Comparison of ENCODE assay signal across 10 mouse cellular contexts in the genomic region with DNA sequence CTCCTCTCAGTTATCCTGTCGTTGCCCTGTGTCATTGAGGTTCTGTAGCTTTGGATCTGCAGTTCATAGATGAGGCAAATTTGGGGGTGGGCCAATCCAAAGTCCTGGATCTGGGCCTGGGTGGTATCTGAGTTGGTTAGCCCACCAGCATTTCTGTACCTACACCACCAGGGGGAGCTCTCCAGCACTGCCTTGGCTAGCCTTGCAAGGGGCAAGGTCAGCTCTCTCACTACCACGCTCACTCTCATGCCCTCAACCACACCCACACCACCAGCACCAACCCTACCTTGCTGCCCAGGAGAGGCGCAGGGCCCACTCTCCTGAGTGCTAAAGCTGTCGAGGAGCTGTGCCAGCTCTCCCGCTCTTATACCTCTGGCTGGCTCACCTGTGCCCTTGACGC. TPM values are rescaled to one million over a fixed set of nuclear protein-coding genes. Genes with fewer than 3 reads are reported as not detected.
A peak's percentile ranks its signal among the peaks of the same experiment; 100 is the strongest.
DNase-seq lines count a peak whose midpoint lies in the region; ATAC-seq lines count a peak whose summit lies in the region.
"Had no signal": no experiment of that assay in that cellular context is flagged by ENCODE, and none has a peak within 500 bp of the region (broad histone marks: within the 10 kb centered on the region; RNA-seq: fewer than 3 reads in every experiment).

No protein-coding gene starts in this region.

- H3K9me3 ChIP-seq in heart, embryonic 11.5 days (replicated peaks; ENCODE audit: control insufficient read depth, low read length), result no peaks in the 10 kb centered on the region

- no peak overlapping the region for H3K4me2 ChIP-seq in heart, embryonic 11.5 days

- no peak for DNase-seq in heart, postnatal 14 days
- peak; percentile 23 for DNase-seq in thymus, postnatal 0 days (ENCODE audit: low spot score)
- DNase-seq in thymus, postnatal 25 days, result no peak
- peak; percentile 2 for DNase-seq in large intestine, adult 2 months (ENCODE audit: low read depth, low spot score)
- DNase-seq in yolk sac, embryonic 10.5 days (ENCODE audit: low spot score), result peak; percentile 19
- DNase-seq in layer of hippocampus, adult 11-12 months (ENCODE audit: low spot score), result no peak
- DNase-seq: adrenal gland, postnatal 10 days; heart, adult 18-20 months had no signal

- no peaks in the 10 kb centered on the region for H3K27me3 ChIP-seq in heart, embryonic 11.5 days (ENCODE audit: control insufficient read depth, insufficient read depth, low read length)

- H3K4me1 ChIP-seq in heart, embryonic 11.5 days (ENCODE audit: control insufficient read depth, insufficient read depth, low read length), result peaks cover 2% of the 10 kb centered on the region; the same call in 1 of the 2 replicates

- 58% methylated on average over 6 of the region's 6 CpGs for WGBS in heart, embryonic 11.5 days (ENCODE audit: insufficient replicate concordance)
- 62% methylated on average over 6 of the region's 6 CpGs for WGBS in large intestine, adult 2 months

- no peak overlapping the region for H3K27ac ChIP-seq in heart, embryonic 11.5 days (ENCODE audit: low read depth, low read length)

- intact Hi-C loops in heart, postnatal 14 days (cut with DNase I), result no loop called here

- H3K36me3 ChIP-seq in heart, embryonic 11.5 days (ENCODE audit: control insufficient read depth, insufficient read depth, low read length), result no peaks in the 10 kb centered on the region

- 0 out of 2 replicates have a peak, but pooled peaks have one; percentile 34 for ATAC-seq in heart, embryonic 11.5 days (replicated peaks; ENCODE audit: insufficient number of reproducible peaks, low FRiP score, low TSS enrichment)
- no peak for ATAC-seq in erythroid progenitor cell, adult 5-6 weeks (replicated peaks; ENCODE audit: low FRiP score, poor library complexity, severe bottlenecking)

- H3K9ac ChIP-seq in heart, embryonic 11.5 days (ENCODE audit: low read depth, low read length), result no peak overlapping the region

- H3K4me3 ChIP-seq in heart, embryonic 11.5 days (ENCODE audit: low read depth, low read length), result no peak overlapping the region

RNA-seq across cellular contexts. Expression of a gene that starts 18.0 kb away (rescaled TPM):
- 0.06 and 0.25 TPM in 2 replicates for polyA plus RNA-seq in heart, embryonic 11.5 days (2014; fragmentation: Nextera tagmentation; extraction: Ambion mirVana)
- not detected for total RNA-seq in heart, postnatal 14 days (2021)
- polyA plus RNA-seq in thymus, postnatal 0 days (2015; fragmentation: Nextera tagmentation; extraction: Ambion mirVana), result not detected in 2 replicates
- polyA plus RNA-seq in large intestine, adult 2 months (2012; rRNA removed), result 0.04 and 0.05 TPM in 2 replicates
- total RNA-seq in erythroid progenitor cell, adult 5-6 weeks (2015; ENCODE audit: low replicate concordance), result not detected in 2 replicates
- total RNA-seq in erythroid progenitor cell, adult 5-6 weeks (2017; ENCODE audit: low replicate concordance), result not detected in 2 replicates
- total RNA-seq: heart, adult 18-20 months had no signal

RNA-seq across cellular contexts. Expression of a gene that starts 58.3 kb away (rescaled TPM):
- 33.8 and 39.7 TPM in 2 replicates for polyA plus RNA-seq in heart, embryonic 11.5 days (2014; fragmentation: Nextera tagmentation; extraction: Ambion mirVana)
- total RNA-seq in heart, postnatal 14 days (2021), result 1,000 to 10,000 TPM; 1,042 to 1,098 TPM
- polyA plus RNA-seq in thymus, postnatal 0 days (2015; fragmentation: Nextera tagmentation; extraction: Ambion mirVana), result 0.99 and 1.0 TPM in 2 replicates
- polyA plus RNA-seq in large intestine, adult 2 months (2012; rRNA removed), result 5.2 and 6.3 TPM in 2 replicates
- total RNA-seq in erythroid progenitor cell, adult 5-6 weeks (2015; ENCODE audit: low replicate concordance), result not detected in 2 replicates
- 1.5 TPM in 1 of 2 replicates, not detected in the other for total RNA-seq in erythroid progenitor cell, adult 5-6 weeks (2017; ENCODE audit: low replicate concordance)

Comparison
In these comparisons a context has a peak if more than half of its experiments do, and no peak if none do; other contexts are left out.
1. DNase-seq: peak in thymus, postnatal 0 days (single experiment), large intestine, adult 2 months (single experiment) and yolk sac, embryonic 10.5 days (single experiment); none in heart, postnatal 14 days (0 of 2), thymus, postnatal 25 days (single experiment) and layer of hippocampus, adult 11-12 months (single experiment).